Mouse (Mus musculus): Measurements from ENCODE around the gene Colq.

Colq gene

GRCm38 (mm10) chr14:31586451-31586850 lies 4.7 kb downstream of the Colq start:
- TF ChIP-seq GATA4 (IDR thresholded peaks at IDR 0.05; ENCODE audit: insufficient replicate concordance, low read length) = no peak

GRCm38 (mm10) chr14:31583082-31583481 lies 8.1 kb downstream of the Colq start:
- TF ChIP-seq GATA4 (IDR thresholded peaks at IDR 0.05; ENCODE audit: insufficient replicate concordance, low read length) = no peak

- TF ChIP-seq GATA4 (IDR thresholded peaks at IDR 0.05; ENCODE audit: insufficient replicate concordance, low read length) = no peak
Observed at GRCm38 (mm10) chr14:31577966-31578735, 13.0 kb downstream of the Colq start.

GRCm38 (mm10) chr14:31576846-31577697 lies 14.1 kb downstream of the Colq start:
- no peak for TF ChIP-seq GATA4 (IDR thresholded peaks at IDR 0.05; ENCODE audit: insufficient replicate concordance, low read length)

GRCm38 (mm10) chr14:31575866-31576265 lies 15.3 kb downstream of the Colq start:
- TF ChIP-seq GATA4 (IDR thresholded peaks at IDR 0.05; ENCODE audit: insufficient replicate concordance, low read length) = no peak

GRCm38 (mm10) chr14:31574903-31575665 lies 16.1 kb downstream of the Colq start:
- no peak for TF ChIP-seq GATA4 (IDR thresholded peaks at IDR 0.05; ENCODE audit: insufficient replicate concordance, low read length)

GRCm38 (mm10) chr14:31572561-31573175 lies 18.5 kb downstream of the Colq start:
- no peak for TF ChIP-seq GATA4 (IDR thresholded peaks at IDR 0.05; ENCODE audit: insufficient replicate concordance, low read length)

GRCm38 (mm10) chr14:31571419-31571818 lies 19.7 kb downstream of the Colq start:
- no peak for TF ChIP-seq GATA4 (IDR thresholded peaks at IDR 0.05; ENCODE audit: insufficient replicate concordance, low read length)

- no peak for TF ChIP-seq GATA4 (IDR thresholded peaks at IDR 0.05; ENCODE audit: insufficient replicate concordance, low read length)
Observed at GRCm38 (mm10) chr14:31570131-31570951, 20.8 kb downstream of the Colq start.

- TF ChIP-seq GATA4 (IDR thresholded peaks at IDR 0.05; ENCODE audit: insufficient replicate concordance, low read length) = no peak; the same call in 1 of the 2 replicates
Observed at GRCm38 (mm10) chr14:31569151-31569631, 22.0 kb downstream of the Colq start.

GRCm38 (mm10) chr14:31565478-31566212 lies 25.5 kb downstream of the Colq start:
- no peak for TF ChIP-seq GATA4 (IDR thresholded peaks at IDR 0.05; ENCODE audit: insufficient replicate concordance, low read length)

- no peak for TF ChIP-seq GATA4 (IDR thresholded peaks at IDR 0.05; ENCODE audit: insufficient replicate concordance, low read length)
Observed at GRCm38 (mm10) chr14:31564452-31565179, 26.5 kb downstream of the Colq start.

- TF ChIP-seq GATA4 (IDR thresholded peaks at IDR 0.05; ENCODE audit: insufficient replicate concordance, low read length) = no peak
Observed at GRCm38 (mm10) chr14:31560886-31561285, 30.3 kb downstream of the Colq start.

All from liver, adult (tissue).